In the genomic region with DNA sequence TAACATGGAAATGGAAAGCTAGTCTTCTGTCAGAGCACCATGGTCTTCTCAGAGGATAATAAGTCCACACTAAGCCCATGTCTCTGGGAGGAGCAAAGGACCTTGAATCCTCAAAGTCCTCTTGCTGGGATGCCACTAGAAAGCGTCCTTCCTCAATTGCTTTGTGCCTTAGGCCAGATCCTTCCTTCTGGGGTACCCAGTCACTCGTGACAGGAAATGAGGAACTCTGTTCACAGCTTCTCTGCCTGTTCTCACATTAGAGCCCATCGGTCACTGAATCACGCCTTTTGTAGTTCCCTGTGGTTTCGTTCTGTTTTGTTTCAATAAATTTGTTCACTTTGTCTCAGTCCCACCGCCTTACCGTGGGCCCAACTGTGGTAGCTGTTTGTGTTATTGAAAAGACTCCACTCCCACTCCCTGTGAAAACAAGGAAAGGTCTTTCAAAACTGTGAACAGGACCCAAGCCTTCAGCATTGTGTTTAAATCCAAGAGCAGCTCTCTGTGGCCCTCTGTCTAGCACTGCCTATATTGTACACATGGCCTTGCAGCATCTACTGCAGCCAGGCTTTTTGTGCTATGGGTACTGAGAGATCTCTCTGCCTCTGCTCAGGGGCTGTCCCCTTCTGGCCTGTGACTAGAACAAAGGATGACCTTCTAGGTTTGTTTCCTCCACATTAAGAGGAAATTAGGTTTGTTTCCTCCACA, we compare ENCODE assay signal across 10 mouse cellular contexts.
DNase-seq lines count a peak whose midpoint lies in the region; ATAC-seq and TF ChIP-seq lines count a peak whose summit lies in the region.
"Had no signal": no experiment of that assay in that cellular context is flagged by ENCODE, and none has a peak within 500 bp of the region (broad histone marks: within the 10 kb centered on the region; RNA-seq: fewer than 3 reads in every experiment).

No protein-coding gene starts in this region.

- no peak for TF ChIP-seq POLR2A in CH12.LX (IDR thresholded peaks at IDR 0.05; ENCODE audit: low read depth, low read length)

- intact Hi-C loops in heart, postnatal 25 days (cut with DNase I): no loop called here

- H3K27me3 ChIP-seq in heart, embryonic 10.5 days (ENCODE audit: insufficient read depth, poor library complexity, severe bottlenecking): no peaks in the 10 kb centered on the region
- H3K27me3 ChIP-seq in CH12.LX (replicated peaks): no peaks in the 10 kb centered on the region
- no peaks in the 10 kb centered on the region for H3K27me3 ChIP-seq in forebrain, embryonic 13.5 days
- no peaks in the 10 kb centered on the region for H3K27me3 ChIP-seq in hindbrain, embryonic 15.5 days

- peak in 1 of 2 experiments; percentile 21; a peak in 1 of 4 replicates for TF ChIP-seq CTCF in CH12.LX (conservative IDR thresholded peaks at IDR 0.05 in 1 of 2, IDR thresholded peaks at IDR 0.05 in 1 of 2; ENCODE audit: low read depth in 2 of 2, low read length in 2 of 2)

- H3K27ac ChIP-seq in heart, embryonic 10.5 days: peak overlapping the region; percentile 54
- no peak overlapping the region for H3K27ac ChIP-seq in CH12.LX (ENCODE audit: insufficient read depth, low read depth)
- H3K27ac ChIP-seq in forebrain, embryonic 13.5 days: peak overlapping the region; percentile 45; the same call in 1 of the 2 replicates
- peak overlapping the region; percentile 31; the same call in 1 of the 2 replicates for H3K27ac ChIP-seq in hindbrain, embryonic 15.5 days (replicated peaks)

- H3K36me3 ChIP-seq in heart, embryonic 10.5 days: no peaks in the 10 kb centered on the region
- no peaks in the 10 kb centered on the region for H3K36me3 ChIP-seq in CH12.LX (replicated peaks in 1 of 2; ENCODE audit: control insufficient read depth in 1 of 2, insufficient read depth in 1 of 2, low read length in 1 of 2)
- H3K36me3 ChIP-seq in forebrain, embryonic 13.5 days (ENCODE audit: poor library complexity, severe bottlenecking): no peaks in the 10 kb centered on the region
- H3K36me3 ChIP-seq in hindbrain, embryonic 15.5 days: no peaks in the 10 kb centered on the region

- no peak overlapping the region for H3K9ac ChIP-seq in CH12.LX (ENCODE audit: insufficient read depth, low read depth)
- no peak overlapping the region for H3K9ac ChIP-seq in forebrain, embryonic 13.5 days
- no peak overlapping the region for H3K9ac ChIP-seq in hindbrain, embryonic 15.5 days

- peak; percentile 8; the same call in 1 of the 2 replicates for TF ChIP-seq RAD21 in CH12.LX (IDR thresholded peaks at IDR 0.05; ENCODE audit: low read depth, low read length)

- no peak overlapping the region for H3K4me3 ChIP-seq in heart, embryonic 10.5 days
- H3K4me3 ChIP-seq in CH12.LX (replicated peaks in 1 of 3; ENCODE audit: low read depth in 2 of 3, low read length in 2 of 3, poor library complexity in 1 of 3): no peak overlapping the region
- H3K4me3 ChIP-seq in forebrain, embryonic 13.5 days: no peak overlapping the region
- no peak overlapping the region for H3K4me3 ChIP-seq in hindbrain, embryonic 15.5 days

- dilution Hi-C loops in CH12.LX (cut with MboI; ENCODE audit: extremely low pct_ligation_motif_present, extremely low pct_unique_long_range_greater_than_20kb, low sequenced_read_pairs): no loop called here

- TF ChIP-seq EP300 in CH12.LX (IDR thresholded peaks at IDR 0.05; ENCODE audit: low read length): no peak

- peak; percentile 54 for DNase-seq in heart, embryonic 10.5 days (ENCODE audit: low spot score)
- DNase-seq in heart, postnatal 25 days (ENCODE audit: low spot score): no peak
- DNase-seq in CH12.LX (ENCODE audit: extremely low read depth): peak; percentile 49
- DNase-seq in thymus, postnatal 36 days: no peak
- no peak for DNase-seq in right cerebral cortex, postnatal 4 days
- no peak for DNase-seq in layer of hippocampus, adult 8-10 months (ENCODE audit: low spot score in 2 of 2)
- DNase-seq: kidney, adult 9 months; right cerebral cortex, adult 18-20 months had no signal

- H3K79me2 ChIP-seq in CH12.LX (replicated peaks; ENCODE audit: control insufficient read depth, extremely low read depth, insufficient read depth, poor library complexity, severe bottlenecking): no peaks in the 10 kb centered on the region

- H3K4me1 ChIP-seq in heart, embryonic 10.5 days: peaks cover 52% of the 10 kb centered on the region
- H3K4me1 ChIP-seq in CH12.LX (ENCODE audit: control insufficient read depth in 1 of 2, insufficient read depth in 2 of 2): peaks cover 11 to 43% of the 10 kb centered on the region in 2 experiments
- peaks cover 28% of the 10 kb centered on the region for H3K4me1 ChIP-seq in forebrain, embryonic 13.5 days
- H3K4me1 ChIP-seq in hindbrain, embryonic 15.5 days (replicated peaks): peaks cover 29% of the 10 kb centered on the region

- no peak for ATAC-seq in forebrain, embryonic 13.5 days
- no peak for ATAC-seq in hindbrain, embryonic 15.5 days (ENCODE audit: low FRiP score, low read depth)

- no peak overlapping the region for H3K4me2 ChIP-seq in CH12.LX (ENCODE audit: insufficient read depth, low read depth, poor library complexity, severe bottlenecking)
- no peak overlapping the region for H3K4me2 ChIP-seq in forebrain, embryonic 13.5 days
- no peak overlapping the region for H3K4me2 ChIP-seq in hindbrain, embryonic 15.5 days

- H3K9me3 ChIP-seq in heart, embryonic 10.5 days: no peaks in the 10 kb centered on the region
- no peaks in the 10 kb centered on the region for H3K9me3 ChIP-seq in CH12.LX (replicated peaks; ENCODE audit: low read length)
- no peaks in the 10 kb centered on the region for H3K9me3 ChIP-seq in forebrain, embryonic 13.5 days (replicated peaks)
- no peaks in the 10 kb centered on the region for H3K9me3 ChIP-seq in hindbrain, embryonic 15.5 days

- in situ Hi-C loops in CH12.LX (cut with MboI; ENCODE audit: low pct_ligation_motif_present, low pct_unique_long_range_greater_than_20kb, low sequenced_read_pairs): no loop called here

- whole genome bisulfite sequencing in heart, embryonic 10.5 days: 77% methylated on average over 7 of the region's 7 CpGs
- 43% methylated on average over 7 of the region's 7 CpGs for WGBS in forebrain, embryonic 13.5 days
- 45% methylated on average over 7 of the region's 7 CpGs for WGBS in hindbrain, embryonic 15.5 days

TF ChIP-seq in CH12.LX, 34 proteins besides CTCF, POLR2A, EP300 and RAD21:
- TF ChIP-seq SMC3 (IDR thresholded peaks at IDR 0.05; ENCODE audit: low read depth, low read length) (no peak), JUND (conservative IDR thresholded peaks at IDR 0.05; ENCODE audit: low read depth, low read length) (no peak), IRF4 (IDR thresholded peaks at IDR 0.05; ENCODE audit: low read depth, low read length) (no peak), MAFK (IDR thresholded peaks at IDR 0.05; ENCODE audit: insufficient replicate concordance, low read length) (no peak)
TF ChIP-seq in CH12.LX: peak in this region for 0.

Comparison
In these comparisons a context has a peak if more than half of its experiments do, and no peak if none do; other contexts are left out.
1. DNase-seq: peak in heart, embryonic 10.5 days (single experiment) and CH12.LX (single experiment); none in heart, postnatal 25 days (single experiment), thymus, postnatal 36 days (0 of 2), right cerebral cortex, postnatal 4 days (single experiment) and layer of hippocampus, adult 8-10 months (0 of 2).